Mouse (Mus musculus): Measurements from ENCODE around the gene Gpa33. TPM values are rescaled to one million over a fixed set of nuclear protein-coding genes. Genes with fewer than 3 reads are reported as not detected.

Gene Gpa33
- polyA plus RNA-seq, 1 experiment from 2014 or later, result not detected

- H3K36me3 ChIP-seq (ENCODE audit: control insufficient read depth, insufficient read depth, low read length), result no peaks in the 10 kb centered on the region
- WGBS (ENCODE audit: insufficient replicate concordance), result 82% methylated on average over 4 of the region's 4 CpGs
- H3K27ac ChIP-seq (ENCODE audit: low read depth, low read length), result no peak overlapping the region
- H3K9ac ChIP-seq (ENCODE audit: low read depth, low read length), result no peak overlapping the region
- no peaks in the 10 kb centered on the region for H3K27me3 ChIP-seq (ENCODE audit: control insufficient read depth, insufficient read depth, low read length)
- no peak overlapping the region for H3K4me2 ChIP-seq
- H3K9me3 ChIP-seq (replicated peaks; ENCODE audit: control insufficient read depth, low read length), result no peaks in the 10 kb centered on the region
- no peak overlapping the region for H3K4me3 ChIP-seq (ENCODE audit: low read depth, low read length)
- ATAC-seq (replicated peaks; ENCODE audit: insufficient number of reproducible peaks, low FRiP score, low TSS enrichment), result no peak
- no peaks in the 10 kb centered on the region for H3K4me1 ChIP-seq (ENCODE audit: control insufficient read depth, insufficient read depth, low read length)
These were observed 84.1 kb downstream of the Gpa33 start for GRCm38 (mm10) chr1:166214181-166214580.

Other genes with a start within 250 kb of the Gpa33 start
- gene Pou2f1, start 127.6 kb upstream of the Gpa33 start, polyA plus RNA-seq (2014; fragmentation: Nextera tagmentation; extraction: Ambion mirVana), result 16.7 and 17.3 TPM in 2 replicates
- 32.2 and 45.4 TPM in 2 replicates for gene Dusp27, start 2.3 kb upstream of the Gpa33 start, polyA plus RNA-seq (2014; fragmentation: Nextera tagmentation; extraction: Ambion mirVana)
- 0.16 TPM in 1 of 2 replicates, not detected in the other for gene Mael, start 108.5 kb downstream of the Gpa33 start, polyA plus RNA-seq (2014; fragmentation: Nextera tagmentation; extraction: Ambion mirVana)
- 1.9 TPM in 2 replicates for gene Ildr2, start 123.9 kb downstream of the Gpa33 start, polyA plus RNA-seq (2014; fragmentation: Nextera tagmentation; extraction: Ambion mirVana)
- 36.0 and 37.6 TPM in 2 replicates for gene Tada1, start 248.9 kb downstream of the Gpa33 start, polyA plus RNA-seq (2014; fragmentation: Nextera tagmentation; extraction: Ambion mirVana)

Measured in heart, embryonic 11.5 days (tissue).